Mouse (Mus musculus) C3H10T1/2 (cell line): ENCODE data around the gene Gm12695. TPM values are rescaled to one million over a fixed set of nuclear protein-coding genes. Genes with fewer than 3 reads are reported as not detected.

Experiments
- polyA plus RNA-seq, 2 experiments: library from polyadenylated mRNA; unstranded; fragments of >200 nt; fragmentation: generic; extraction: Trizol; gene quantifications; one replicate each; pipeline ENCODE4 v1.2.1; 2012; ENCODE audit warnings: missing spikeins in 2 of 2

The Gm12695 gene
- not detected for polyA plus RNA-seq

DNA sequence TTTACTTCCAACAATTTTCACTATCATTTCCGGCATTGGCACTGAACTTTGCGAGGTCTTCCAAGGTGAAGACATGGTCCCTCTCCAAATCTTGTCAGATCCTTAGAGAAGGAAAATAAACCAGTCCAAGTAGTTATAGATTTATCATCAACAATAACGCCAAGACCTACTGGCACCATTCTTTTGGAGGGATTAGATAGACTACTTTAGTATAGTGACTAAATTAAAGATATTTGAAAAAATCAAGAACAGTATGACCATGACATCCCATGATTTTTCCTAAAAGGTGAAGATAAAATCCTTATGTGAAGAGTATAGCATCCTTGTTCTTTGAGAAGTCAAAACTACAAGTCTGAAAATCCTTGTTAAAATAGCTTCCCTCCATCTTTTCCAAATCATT is at the start of gene Gm12695:
Gm12695 (minus strand) TSS at position 101 of the 400 bp plus-strand sequence.

Other genes starting within 250 kb of the Gm12695 start
- 1 to 10 TPM in 1 of 2 experiments, under 1 TPM in 1; 0.53 to 7.5 TPM for gene Cyp2j6, start 231.5 kb downstream of the Gm12695 start, polyA plus RNA-seq
- 1 to 10 TPM in 1 of 2 experiments, under 1 TPM in 1; 0.07 to 3.2 TPM for gene Cyp2j9, start 193.6 kb downstream of the Gm12695 start, polyA plus RNA-seq
- not detected for gene Cyp2j5, start 121.0 kb downstream of the Gm12695 start, polyA plus RNA-seq